Mouse (Mus musculus) cerebellum, adult 2 months (tissue): ENCODE data around the gene Bri3.

Experiments
- CTCF ChIP-seq: fragments of 200-500 bp; IDR thresholded peaks from 2 replicates; pipeline ENCODE4 v1.5.1; 2011; ENCODE audit warnings: low read depth, mild to moderate bottlenecking, control low read depth, low read length, moderate library complexity, borderline replicate concordance; ENCODE audit not compliant: insufficient read depth
- POLR2A ChIP-seq: fragments of 200-500 bp; IDR thresholded peaks from 2 replicates; pipeline ENCODE4 v1.6.1; 2011; ENCODE audit warnings: low read length, control low read depth, borderline replicate concordance; ENCODE audit not compliant: insufficient read depth

DNA sequence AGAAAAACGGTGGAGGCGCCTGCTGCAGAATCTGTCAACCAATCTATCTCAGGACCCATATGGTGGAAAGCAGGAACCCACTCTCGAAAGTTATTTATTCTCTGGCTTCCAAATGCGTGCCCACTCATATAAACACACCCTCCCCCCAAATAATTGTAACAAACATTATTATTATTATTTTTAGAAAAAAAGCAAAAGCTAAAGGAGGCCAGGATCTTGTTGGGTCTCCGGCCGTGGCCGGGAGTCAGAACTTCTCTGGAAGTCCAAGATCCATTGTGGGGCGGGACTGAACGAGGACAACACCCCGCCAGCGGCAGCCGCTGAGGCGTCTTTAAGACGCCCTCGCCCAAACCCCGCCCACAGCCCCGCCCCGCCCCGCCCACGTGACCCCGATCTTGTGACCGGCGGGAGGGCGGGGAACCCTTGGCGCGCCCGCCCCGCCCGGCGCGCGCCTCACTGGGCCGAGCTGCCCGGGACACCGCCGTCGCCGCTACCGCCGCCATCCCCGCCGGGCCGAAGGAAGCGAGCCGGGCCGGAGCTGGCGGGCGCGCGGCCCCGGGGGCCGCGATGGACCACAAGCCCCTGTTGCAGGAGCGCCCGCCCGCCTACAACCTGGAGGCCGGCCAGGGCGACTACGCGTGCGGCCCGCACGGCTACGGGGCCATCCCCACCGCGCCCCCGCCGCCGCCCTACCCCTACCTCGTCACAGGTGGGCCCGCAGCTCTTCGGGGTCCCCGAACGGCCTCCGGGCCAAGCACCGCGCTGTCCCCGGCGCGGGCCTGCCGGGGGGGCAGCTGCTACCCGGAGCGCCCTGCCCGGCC is 10.8 kb downstream of the Bri3 start:
- no peak; the same call in 1 of the 2 replicates for TF ChIP-seq POLR2A
- no peak for TF ChIP-seq CTCF
